ENCODE assay signal across 11 mouse cellular contexts in genomic region chr3:131474526-131474925, GRCm38 (mm10). TPM values are rescaled to one million over a fixed set of nuclear protein-coding genes. Genes with fewer than 3 reads are reported as not detected.
DNase-seq lines count a peak whose midpoint lies in the region; ATAC-seq lines count a peak whose summit lies in the region.
"Had no signal": no experiment of that assay in that cellular context is flagged by ENCODE, and none has a peak within 500 bp of the region (broad histone marks: within the 10 kb centered on the region; RNA-seq: fewer than 3 reads in every experiment).

No protein-coding gene starts in this region.

- peak; percentile 5 for DNase-seq in thymus, postnatal 0 days (ENCODE audit: low spot score)
- DNase-seq in thymus, postnatal 36 days = no peak
- DNase-seq in lung, postnatal 14 days = peak; percentile 24
- peak; percentile 19 for DNase-seq in skeletal muscle tissue, adult 2 months (ENCODE audit: low read depth, low spot score)
- DNase-seq: heart, adult 18-20 months; kidney, adult 11 months; kidney, postnatal 4 days had no signal

- H3K36me3 ChIP-seq in hindbrain, embryonic 13.5 days = no peaks in the 10 kb centered on the region
- H3K36me3 ChIP-seq: limb, embryonic 15.5 days had no signal

- no peaks in the 10 kb centered on the region for H3K9me3 ChIP-seq in hindbrain, embryonic 13.5 days
- H3K9me3 ChIP-seq: limb, embryonic 15.5 days had no signal

- H3K4me2 ChIP-seq in hindbrain, embryonic 13.5 days = no peak overlapping the region
- H3K4me2 ChIP-seq: limb, embryonic 15.5 days had no signal

- no peaks in the 10 kb centered on the region for H3K27me3 ChIP-seq in hindbrain, embryonic 13.5 days
- H3K27me3 ChIP-seq: limb, embryonic 15.5 days had no signal

- ATAC-seq in hematopoietic stem cell, adult 5-6 weeks (replicated peaks in 1 of 2; ENCODE audit: insufficient read depth in 1 of 2, low FRiP score in 2 of 2, low TSS enrichment in 1 of 2, low read depth in 1 of 2, poor library complexity in 2 of 2, severe bottlenecking in 2 of 2) = peak; percentile 55 to 84
- ATAC-seq in CD4-positive, CD25-positive, alpha-beta regulatory T cell, adult 4 months = no peak
- no peak for ATAC-seq in hindbrain, embryonic 13.5 days (ENCODE audit: low FRiP score)

- H3K4me1 ChIP-seq in hindbrain, embryonic 13.5 days (replicated peaks) = peaks cover 23% of the 10 kb centered on the region

- no peak overlapping the region for H3K27ac ChIP-seq in hindbrain, embryonic 13.5 days
- H3K27ac ChIP-seq: limb, embryonic 15.5 days had no signal

- 73% methylated on average over 13 of the region's 13 CpGs for WGBS in hindbrain, embryonic 13.5 days

- H3K4me3 ChIP-seq in hindbrain, embryonic 13.5 days = no peak overlapping the region
- H3K4me3 ChIP-seq: limb, embryonic 15.5 days had no signal

- H3K9ac ChIP-seq in hindbrain, embryonic 13.5 days = no peak overlapping the region
- H3K9ac ChIP-seq: limb, embryonic 15.5 days had no signal

RNA-seq across cellular contexts. Expression of gene Sgms2, which starts 16.7 kb away (rescaled TPM):
- 0.28 and 0.42 TPM in 2 replicates for polyA plus RNA-seq in thymus, postnatal 0 days (2015; fragmentation: Nextera tagmentation; extraction: Ambion mirVana)
- 1.3 and 8.7 TPM in 2 replicates for total RNA-seq in hematopoietic stem cell, adult 5-6 weeks (2017)
- polyA plus RNA-seq in CD4-positive, CD25-positive, alpha-beta regulatory T cell, adult 4 months (2017; shearing (Covaris generic)) = not detected
- polyA plus RNA-seq in hindbrain, embryonic 13.5 days (2015; fragmentation: Nextera tagmentation; extraction: Ambion mirVana) = 2.4 and 2.8 TPM in 2 replicates

Comparison
In these comparisons a context has a peak if more than half of its experiments do, and no peak if none do; other contexts are left out.
1. DNase-seq: peak in thymus, postnatal 0 days (single experiment), lung, postnatal 14 days (single experiment) and skeletal muscle tissue, adult 2 months (single experiment); none in thymus, postnatal 36 days (0 of 2).
2. ATAC-seq: peak in hematopoietic stem cell, adult 5-6 weeks (2 of 2); none in CD4-positive, CD25-positive, alpha-beta regulatory T cell, adult 4 months (single experiment) and hindbrain, embryonic 13.5 days (single experiment).